Mouse (Mus musculus) large intestine, adult 2 months (tissue): ENCODE results near the gene Itgb5. TPM values are rescaled to one million over a fixed set of nuclear protein-coding genes. Genes with fewer than 3 reads are reported as not detected.

Experiments
- DNase-seq: peaks from one replicate; pipeline ENCODE4 v3.0.0-alpha.2; 2012; ENCODE audit warnings: low read depth, low spot score
- WGBS: fragments of 180-500 bp; shearing (Covaris S2); methylation state at CpG from one replicate; pipeline ENCODE4 v1.1.7; 2018; 5-methylcytosine and 5-hydroxymethylcytosine counted together
- polyA plus RNA-seq: library from polyadenylated mRNA; depleted of rRNA; stranded (reverse); fragments of >200 nt; gene quantifications from 2 replicates; pipeline ENCODE4 v1.2.3, GENCODE M21; 2012

The Itgb5 gene
- polyA plus RNA-seq, 1 experiment = 53.4 TPM

GRCm38 (mm10) chr16:33870988-33871758 is 41.7 kb downstream of the Itgb5 start:
- no peak for DNase-seq
- WGBS = 81% methylated on average over 13 of the region's 13 CpGs

GRCm38 (mm10) chr16:33871865-33872443 is 42.5 kb downstream of the Itgb5 start:
- no peak for DNase-seq
- 32% methylated on average over 14 of the region's 14 CpGs for WGBS

GRCm38 (mm10) chr16:33873282-33873681 is 43.8 kb downstream of the Itgb5 start:
- no peak for DNase-seq
- WGBS = 72% methylated on average over 7 of the region's 7 CpGs

DNA sequence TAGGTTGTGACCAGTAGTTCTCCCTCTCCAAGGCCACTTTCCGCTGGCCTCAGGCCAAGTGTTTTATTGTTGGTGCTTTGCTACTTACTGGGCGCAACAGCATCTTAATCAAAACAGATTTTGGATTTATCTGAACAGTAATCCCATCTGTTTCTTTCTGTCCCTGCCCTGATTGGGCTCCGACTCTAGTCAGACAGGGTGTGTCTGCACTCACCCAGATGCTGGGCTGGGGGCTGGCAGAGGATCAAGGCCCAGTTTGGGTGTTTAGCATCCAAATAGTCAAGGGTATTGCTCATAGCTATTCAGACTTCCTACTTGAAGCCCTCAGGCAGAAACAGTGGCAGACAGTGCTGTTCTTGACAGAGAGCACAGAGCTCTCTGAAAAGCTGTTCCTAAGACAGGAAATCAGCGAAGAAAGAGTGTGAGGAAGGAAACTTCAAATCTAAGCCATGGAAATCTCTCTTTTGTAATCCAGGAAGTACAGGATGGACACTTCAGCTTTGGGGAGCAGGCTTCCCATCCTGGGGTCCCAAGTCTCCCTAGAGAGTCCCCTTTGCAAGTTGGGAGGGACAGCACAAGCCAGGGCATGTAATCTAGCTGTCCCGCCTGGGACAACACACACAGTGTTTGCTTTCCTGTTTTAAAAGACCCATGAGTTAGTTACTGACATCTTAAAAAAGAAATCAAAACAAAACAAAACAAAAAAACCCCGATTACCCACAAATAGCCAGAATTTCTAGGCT is 48.7 kb downstream of the Itgb5 start:
- WGBS = 38% methylated on average over 6 of the region's 6 CpGs
- DNase-seq = no peak

GRCm38 (mm10) chr16:33879031-33879430 is 49.6 kb downstream of the Itgb5 start:
- WGBS = 77% methylated on average over 6 of the region's 6 CpGs
- no peak for DNase-seq

- no peak for DNase-seq
- WGBS = 55% methylated on average over 4 of the region's 4 CpGs
Observed at GRCm38 (mm10) chr16:33879556-33879955, 50.1 kb downstream of the Itgb5 start.

GRCm38 (mm10) chr16:33880765-33881164 is 51.3 kb downstream of the Itgb5 start:
- no peak for DNase-seq
- WGBS = 90% methylated on average over 4 of the region's 4 CpGs

DNA sequence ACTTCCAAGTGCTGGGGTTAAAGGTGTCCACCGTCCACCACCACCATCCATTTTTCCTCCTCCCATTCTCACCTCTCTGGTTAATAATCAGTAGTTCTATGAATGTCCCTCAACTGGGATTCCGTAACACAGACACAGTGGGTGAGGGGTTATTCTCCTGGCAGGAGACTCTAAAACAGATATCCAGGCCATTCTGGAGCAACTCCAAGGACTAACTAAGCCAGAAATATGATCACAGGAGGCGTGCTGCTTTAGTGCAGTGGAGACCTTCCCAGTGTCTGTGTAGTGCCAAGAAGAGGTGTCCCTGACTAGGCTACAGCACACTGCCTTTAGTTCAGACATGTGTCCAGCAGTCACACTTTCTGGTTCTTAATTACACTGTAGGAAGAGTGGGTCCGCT is 53.1 kb downstream of the Itgb5 start:
- WGBS = 71% methylated on average over 4 of the region's 4 CpGs
- no peak for DNase-seq

- DNase-seq = no peak
- WGBS = 77% methylated on average over 16 of the region's 16 CpGs
Observed at GRCm38 (mm10) chr16:33883046-33883975, 53.8 kb downstream of the Itgb5 start.

DNA sequence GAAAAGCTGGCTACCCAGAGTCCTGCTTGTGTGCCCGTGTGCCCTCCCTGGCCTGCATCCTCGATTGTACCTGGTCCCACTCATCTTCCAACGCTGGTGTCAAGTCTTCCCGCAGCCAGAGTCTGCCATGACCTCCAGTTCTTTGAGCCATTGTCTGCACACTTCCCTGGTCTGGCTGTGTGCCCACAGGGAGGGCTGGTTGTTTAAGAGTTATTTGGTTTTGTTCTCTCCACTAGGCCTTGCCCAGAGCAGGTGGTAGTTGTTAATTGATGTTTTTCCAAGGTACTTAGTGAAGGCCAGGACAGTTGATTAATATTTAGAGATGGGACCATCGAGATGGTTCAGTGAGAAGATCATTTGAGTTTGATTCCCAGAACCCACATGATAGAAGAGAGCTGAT is 54.7 kb downstream of the Itgb5 start:
- DNase-seq = no peak
- 63% methylated on average over 5 of the region's 5 CpGs for WGBS

- WGBS = 70% methylated on average over 11 of the region's 11 CpGs
- DNase-seq = no peak
Observed at GRCm38 (mm10) chr16:33885021-33885471, 55.6 kb downstream of the Itgb5 start.

DNA sequence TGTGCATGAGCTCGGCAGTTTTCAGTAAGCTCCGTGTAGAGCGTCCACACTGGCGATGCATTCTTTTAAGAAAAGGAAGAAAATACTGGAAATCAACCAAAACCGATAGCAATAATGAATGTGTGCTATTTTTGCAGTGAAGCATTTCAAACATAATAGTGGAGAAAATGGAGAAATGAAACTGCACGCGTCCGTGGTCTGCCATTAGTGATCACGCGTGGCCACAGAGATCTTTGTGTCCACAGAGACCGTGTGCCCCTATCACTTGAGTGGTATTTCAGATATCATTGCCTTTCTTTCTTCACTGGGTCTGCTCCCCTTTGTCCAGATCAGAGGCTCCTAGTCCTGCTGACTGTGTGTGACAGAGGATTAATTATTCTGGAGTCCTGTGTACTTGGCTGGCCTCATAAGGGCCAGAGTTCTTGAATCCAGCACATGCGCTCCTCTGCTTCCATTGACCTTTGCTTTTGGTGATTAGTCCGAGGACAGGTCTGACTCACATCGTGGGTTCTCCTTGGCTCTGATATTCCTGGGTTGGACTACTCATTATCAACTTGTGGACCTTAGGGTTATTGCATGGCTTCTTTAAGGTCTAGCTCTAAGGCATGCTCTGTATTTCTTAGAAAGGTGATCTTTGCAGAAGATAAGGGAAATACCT is 56.3 kb downstream of the Itgb5 start:
- no peak for DNase-seq
- WGBS = 80% methylated on average over 14 of the region's 14 CpGs

DNA sequence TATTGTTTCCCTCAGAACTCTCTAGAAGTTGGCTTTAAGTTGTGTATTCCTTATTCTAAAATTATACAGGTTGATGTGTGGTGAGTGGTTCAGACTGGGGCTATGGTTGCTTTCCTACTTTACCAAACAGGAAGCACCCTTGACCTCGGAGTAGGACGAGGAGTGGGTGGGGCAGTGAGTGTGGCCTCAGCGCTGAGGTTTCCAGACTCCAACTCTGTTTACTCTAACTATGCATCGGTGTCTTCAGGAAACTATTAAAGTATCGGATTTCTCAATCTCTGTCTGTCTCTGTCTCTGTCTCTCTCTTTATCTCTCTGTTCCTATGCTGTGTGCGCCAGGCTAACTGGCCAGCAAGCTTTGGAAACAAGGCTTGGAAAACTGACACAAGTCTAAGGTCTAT is 57.2 kb downstream of the Itgb5 start:
- 12% methylated on average over 6 of the region's 6 CpGs for WGBS
- DNase-seq = no peak

GRCm38 (mm10) chr16:33887981-33888380 is 58.5 kb downstream of the Itgb5 start:
- 91% methylated on average over 2 of the region's 2 CpGs for WGBS
- DNase-seq = no peak

DNA sequence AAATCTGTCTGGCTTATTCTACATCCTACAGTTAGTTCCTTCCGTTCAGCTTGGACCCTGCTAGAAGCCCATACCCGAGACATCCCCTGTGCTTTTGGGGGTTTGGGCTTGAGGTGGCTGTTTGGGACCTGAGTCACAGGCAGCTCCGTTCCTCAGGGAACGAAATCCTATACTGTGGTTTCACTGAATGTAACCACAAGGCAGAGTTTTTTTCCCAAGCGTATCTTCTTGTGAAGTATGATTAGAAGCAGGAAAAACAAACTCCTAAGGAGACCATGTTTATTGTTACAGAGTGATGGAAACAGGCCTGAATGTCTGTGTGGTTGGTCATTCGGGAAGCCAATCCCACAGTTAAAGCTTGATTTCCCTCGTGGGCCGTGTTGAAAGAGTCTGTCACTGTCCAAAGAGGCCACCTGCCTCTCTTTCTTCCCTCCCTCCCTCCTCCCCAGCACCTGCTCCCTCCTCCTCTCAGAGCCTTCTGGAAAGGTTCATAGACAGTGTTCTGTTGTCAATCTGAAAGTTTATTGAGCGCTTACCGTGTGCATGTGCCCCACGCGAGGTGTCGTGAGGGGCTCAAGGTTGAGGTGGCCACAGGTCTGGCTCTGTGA is 59.6 kb downstream of the Itgb5 start:
- DNase-seq = no peak
- WGBS = 84% methylated on average over 13 of the region's 13 CpGs

- DNase-seq = no peak
- 84% methylated on average over 8 of the region's 8 CpGs for WGBS
Observed at GRCm38 (mm10) chr16:33891099-33891498, 61.6 kb downstream of the Itgb5 start.

DNA sequence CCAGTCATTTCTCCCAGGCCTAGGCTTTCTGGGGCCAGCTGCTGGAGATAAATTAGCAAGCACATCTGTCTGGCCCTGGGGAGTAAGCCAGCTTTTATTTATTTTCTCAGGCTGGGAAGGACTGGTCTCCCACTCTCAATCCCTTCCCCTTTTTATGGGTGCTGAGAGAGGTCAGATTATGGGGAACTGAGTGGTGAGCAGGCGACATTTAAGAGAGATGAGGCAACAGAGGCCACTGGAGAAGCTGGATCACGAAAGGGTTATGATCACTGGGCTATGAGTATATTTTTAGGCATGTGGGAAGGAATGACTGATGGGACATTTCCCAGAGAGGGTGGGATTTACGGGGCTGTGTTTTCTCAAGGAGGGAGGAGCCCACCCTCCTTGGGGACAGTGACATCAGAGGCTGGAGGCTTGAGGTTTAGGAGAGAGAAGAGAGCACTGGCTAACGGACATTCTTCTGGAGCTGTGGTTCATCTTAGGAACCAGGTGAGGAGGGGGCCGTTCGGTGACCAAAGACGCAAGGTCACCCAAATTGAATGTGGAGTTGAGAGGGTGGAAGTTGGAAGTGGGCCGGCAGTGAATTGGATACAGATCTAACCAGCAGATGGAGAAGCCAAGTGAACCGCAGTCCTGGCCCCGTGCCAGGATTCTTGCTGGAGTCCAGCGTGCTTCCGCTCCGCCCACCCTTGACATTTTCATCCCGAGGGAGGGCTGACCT is 62.3 kb downstream of the Itgb5 start:
- WGBS = 21% methylated on average over 14 of the region's 14 CpGs
- no peak for DNase-seq

DNA sequence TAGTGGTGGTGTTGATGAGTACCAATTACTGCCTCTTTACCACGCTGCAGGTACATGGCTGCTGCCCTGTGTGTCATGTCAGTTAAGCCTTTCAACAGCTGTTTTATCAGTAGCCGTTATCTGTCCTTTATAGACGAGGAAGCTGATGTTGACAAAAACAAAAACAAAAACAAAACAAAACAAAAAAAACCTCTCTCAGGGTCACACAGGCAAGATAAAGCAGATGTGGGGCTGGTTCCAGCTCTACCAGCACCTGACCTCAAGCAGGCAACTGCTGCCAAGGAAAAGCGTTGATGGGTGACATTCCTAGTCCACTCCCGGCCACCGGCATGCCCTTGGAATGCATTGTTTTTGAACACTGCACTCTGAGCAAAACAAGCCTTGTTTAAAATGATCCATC is 63.1 kb downstream of the Itgb5 start:
- WGBS = 42% methylated on average over 6 of the region's 6 CpGs
- no peak for DNase-seq
